ENCODE assay signal across 15 mouse cellular contexts in genomic region chr7:135860288-135860687, GRCm38 (mm10).
DNase-seq lines count a peak whose midpoint lies in the region; ATAC-seq and TF ChIP-seq lines count a peak whose summit lies in the region.
"Had no signal": no experiment of that assay in that cellular context is flagged by ENCODE, and none has a peak within 500 bp of the region (broad histone marks: within the 10 kb centered on the region; RNA-seq: fewer than 3 reads in every experiment).

No protein-coding gene starts in this region.

- peaks cover 33% of the 10 kb centered on the region for H3K4me1 ChIP-seq in kidney, embryonic 14.5 days (ENCODE audit: control insufficient read depth, insufficient read depth, low read length)
- H3K4me1 ChIP-seq in embryonic facial prominence, embryonic 14.5 days (ENCODE audit: control insufficient read depth, insufficient read depth, low read length) = peaks cover 45% of the 10 kb centered on the region
- H3K4me1 ChIP-seq in stomach, embryonic 15.5 days = peaks cover 27% of the 10 kb centered on the region
- H3K4me1 ChIP-seq in midbrain, embryonic 15.5 days = peaks cover 16% of the 10 kb centered on the region

- WGBS in kidney, embryonic 14.5 days = 42% methylated on average over 4 of the region's 4 CpGs
- 36% methylated on average over 4 of the region's 4 CpGs for WGBS in embryonic facial prominence, embryonic 14.5 days
- 43% methylated on average over 4 of the region's 4 CpGs for WGBS in stomach, embryonic 15.5 days
- WGBS in midbrain, embryonic 15.5 days = 77% methylated on average over 4 of the region's 4 CpGs

- ATAC-seq in kidney, embryonic 14.5 days (ENCODE audit: low FRiP score, low TSS enrichment) = no peak
- no peak for ATAC-seq in embryonic facial prominence, embryonic 14.5 days (ENCODE audit: low read depth)
- ATAC-seq in stomach, embryonic 15.5 days (ENCODE audit: insufficient read depth, low FRiP score, low read depth) = no peak
- no peak for ATAC-seq in midbrain, embryonic 15.5 days (replicated peaks)
- ATAC-seq: forebrain, postnatal 0 days; liver, postnatal 0 days; midbrain, embryonic 13.5 days had no signal

- peak overlapping the region; percentile 67 for H3K27ac ChIP-seq in gastrocnemius, adult 2 months
- peak overlapping the region; percentile 73; the same call in 1 of the 2 replicates for H3K27ac ChIP-seq in kidney, embryonic 14.5 days (ENCODE audit: low read depth, low read length)
- H3K27ac ChIP-seq in embryonic facial prominence, embryonic 14.5 days (replicated peaks; ENCODE audit: low read depth, low read length) = peak overlapping the region; percentile 73
- H3K27ac ChIP-seq in stomach, embryonic 15.5 days = peak overlapping the region; percentile 72
- H3K27ac ChIP-seq in midbrain, embryonic 15.5 days = no peak overlapping the region
- H3K27ac ChIP-seq: hindbrain, embryonic 13.5 days; midbrain, embryonic 13.5 days had no signal

- no peaks in the 10 kb centered on the region for H3K36me3 ChIP-seq in kidney, embryonic 14.5 days (ENCODE audit: control insufficient read depth, insufficient read depth, low read length)
- no peaks in the 10 kb centered on the region for H3K36me3 ChIP-seq in embryonic facial prominence, embryonic 14.5 days (ENCODE audit: control insufficient read depth, insufficient read depth, low read length)
- no peaks in the 10 kb centered on the region for H3K36me3 ChIP-seq in stomach, embryonic 15.5 days
- no peaks in the 10 kb centered on the region for H3K36me3 ChIP-seq in midbrain, embryonic 15.5 days (replicated peaks)
- H3K36me3 ChIP-seq: forebrain, embryonic 10.5 days; hindbrain, embryonic 13.5 days; midbrain, embryonic 13.5 days had no signal

- H3K9ac ChIP-seq in kidney, embryonic 14.5 days (ENCODE audit: low read depth, low read length) = no peak overlapping the region
- no peak overlapping the region for H3K9ac ChIP-seq in embryonic facial prominence, embryonic 14.5 days (ENCODE audit: low read depth, low read length)
- H3K9ac ChIP-seq in stomach, embryonic 15.5 days = no peak overlapping the region
- H3K9ac ChIP-seq in midbrain, embryonic 15.5 days = no peak overlapping the region
- H3K9ac ChIP-seq: forebrain, postnatal 0 days; hindbrain, embryonic 13.5 days; liver, postnatal 0 days; midbrain, embryonic 13.5 days had no signal

- no peak overlapping the region for H3K4me3 ChIP-seq in gastrocnemius, adult 2 months
- no peak overlapping the region for H3K4me3 ChIP-seq in kidney, embryonic 14.5 days (ENCODE audit: low read length)
- H3K4me3 ChIP-seq in embryonic facial prominence, embryonic 14.5 days (ENCODE audit: low read depth, low read length) = no peak overlapping the region
- no peak overlapping the region for H3K4me3 ChIP-seq in stomach, embryonic 15.5 days (replicated peaks)
- H3K4me3 ChIP-seq in midbrain, embryonic 15.5 days = no peak overlapping the region
- H3K4me3 ChIP-seq: forebrain, embryonic 10.5 days; hindbrain, embryonic 13.5 days; midbrain, embryonic 13.5 days had no signal

- no peak for DNase-seq in gastrocnemius, adult 2 months
- no peak for DNase-seq in gastrocnemius, adult 18-20 months (ENCODE audit: low spot score)
- no peak for DNase-seq in kidney, postnatal 36 days
- DNase-seq in embryonic facial prominence, embryonic 14.5 days (ENCODE audit: low spot score) = no peak
- DNase-seq in left cerebral cortex, postnatal 25 days (ENCODE audit: low spot score in 2 of 2) = no peak
- DNase-seq: cerebellum, adult 8-10 months; forebrain, postnatal 0 days; liver, postnatal 0 days; thymus, postnatal 14 days had no signal

- H3K4me2 ChIP-seq in kidney, embryonic 14.5 days (replicated peaks; ENCODE audit: low read depth, low read length) = 0 out of 2 replicates have a peak overlapping the region, but pooled peaks have one; percentile 15
- peak overlapping the region; percentile 10; the same call in 1 of the 2 replicates for H3K4me2 ChIP-seq in embryonic facial prominence, embryonic 14.5 days (ENCODE audit: low read depth, low read length)
- H3K4me2 ChIP-seq in stomach, embryonic 15.5 days = no peak overlapping the region
- H3K4me2 ChIP-seq in midbrain, embryonic 15.5 days = no peak overlapping the region
- H3K4me2 ChIP-seq: hindbrain, embryonic 13.5 days; midbrain, embryonic 13.5 days had no signal

- no peak for TF ChIP-seq CTCF in gastrocnemius, adult 2 months (IDR thresholded peaks at IDR 0.05)

- intact Hi-C loops in gastrocnemius, adult 2 months (cut with DNase I) = loop anchor here (5.0 kb wide), 1 partner anchor 67 kb away; no protein-coding TSS in a partner anchor
- intact Hi-C loops in left cerebral cortex, postnatal 25 days (cut with DNase I) = no loop called here

- H3K9me3 ChIP-seq in kidney, embryonic 14.5 days (ENCODE audit: control insufficient read depth, low read length) = no peaks in the 10 kb centered on the region
- H3K9me3 ChIP-seq in embryonic facial prominence, embryonic 14.5 days (ENCODE audit: control insufficient read depth, low read length) = no peaks in the 10 kb centered on the region
- no peaks in the 10 kb centered on the region for H3K9me3 ChIP-seq in stomach, embryonic 15.5 days
- no peaks in the 10 kb centered on the region for H3K9me3 ChIP-seq in midbrain, embryonic 15.5 days
- H3K9me3 ChIP-seq: forebrain, embryonic 10.5 days; hindbrain, embryonic 13.5 days; midbrain, embryonic 13.5 days had no signal

- H3K27me3 ChIP-seq in kidney, embryonic 14.5 days (ENCODE audit: control insufficient read depth, insufficient read depth, low read length) = no peaks in the 10 kb centered on the region
- H3K27me3 ChIP-seq in embryonic facial prominence, embryonic 14.5 days (replicated peaks; ENCODE audit: control insufficient read depth, insufficient read depth, low read length) = no peaks in the 10 kb centered on the region
- H3K27me3 ChIP-seq in stomach, embryonic 15.5 days (replicated peaks) = no peaks in the 10 kb centered on the region
- no peaks in the 10 kb centered on the region for H3K27me3 ChIP-seq in midbrain, embryonic 15.5 days (replicated peaks)

Comparison
In these comparisons a context has a peak if more than half of its experiments do, and no peak if none do; other contexts are left out.
1. H3K4me2 ChIP-seq: peak in kidney, embryonic 14.5 days (single experiment) and embryonic facial prominence, embryonic 14.5 days (single experiment); none in stomach, embryonic 15.5 days (single experiment) and midbrain, embryonic 15.5 days (single experiment).